Mouse (Mus musculus): Measurements from ENCODE around the gene Sept11.

Sept11 gene

DNA sequence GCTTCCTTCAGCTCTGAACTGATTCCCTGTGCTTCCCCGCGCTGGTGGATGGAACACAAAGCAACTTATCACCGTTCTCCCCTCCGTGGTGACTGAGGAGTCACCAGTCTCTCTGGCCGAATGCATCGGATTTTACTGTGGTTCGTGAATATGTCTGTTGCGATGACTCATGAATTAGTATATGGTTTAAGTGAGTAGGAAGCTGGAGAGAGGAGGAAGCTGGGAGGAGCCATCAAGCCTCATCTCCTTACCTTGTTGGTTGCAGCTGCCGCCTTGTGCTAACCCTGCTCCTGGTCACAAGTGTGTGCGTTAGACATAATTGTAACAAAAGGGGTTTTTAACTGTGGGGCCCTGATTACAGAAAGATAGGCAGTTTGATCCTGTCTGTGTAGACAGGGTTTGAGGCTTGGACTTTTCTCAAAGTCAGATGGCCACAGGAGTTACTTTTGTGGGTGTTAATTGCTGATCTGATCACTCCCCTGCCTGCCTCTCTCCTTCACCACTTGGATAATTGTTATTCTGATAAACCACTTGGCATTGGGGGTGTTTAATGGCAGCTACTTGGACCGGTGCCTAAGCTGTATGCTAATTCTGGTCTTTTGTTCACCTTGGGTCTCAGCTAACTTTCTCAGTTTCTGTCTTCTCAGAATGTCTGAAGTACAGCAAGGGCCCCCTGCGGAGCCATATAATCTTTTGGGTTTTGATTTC is 33.1 kb downstream of the Sept11 start:
- no peak for DNase-seq (ENCODE audit: extremely low read depth, low read depth, low spot score)

DNA sequence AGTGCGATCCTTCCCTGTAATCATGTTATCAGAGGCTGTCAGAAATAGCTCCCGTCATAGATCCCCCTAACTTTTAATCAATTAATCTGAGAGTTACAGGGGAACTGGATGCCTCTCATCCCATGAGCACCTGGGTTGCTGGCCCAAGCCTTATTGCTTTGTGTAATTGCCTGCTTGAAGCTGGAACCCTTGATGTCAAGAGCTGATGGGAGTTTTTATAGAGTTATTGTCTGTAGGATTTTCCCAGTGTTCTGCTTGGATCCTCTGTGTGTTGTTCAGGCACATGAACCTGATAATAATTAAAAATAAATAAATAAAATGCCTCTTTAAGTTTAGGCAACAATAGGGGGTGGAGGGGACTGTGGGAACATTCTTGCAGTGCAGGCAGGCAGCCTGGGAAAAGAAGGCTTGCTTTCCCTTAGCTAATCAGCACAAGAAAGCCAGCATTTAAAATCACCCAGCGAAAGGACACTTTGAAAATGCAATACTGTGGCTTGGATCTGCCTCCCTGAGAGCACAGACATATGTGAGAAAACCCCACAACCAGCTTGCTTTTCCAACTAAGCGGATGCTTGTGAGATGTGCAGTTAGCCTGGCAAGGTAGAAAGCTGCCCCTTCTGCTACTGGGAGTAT is 33.8 kb downstream of the Sept11 start:
- DNase-seq (ENCODE audit: extremely low read depth, low read depth, low spot score): no peak

DNA sequence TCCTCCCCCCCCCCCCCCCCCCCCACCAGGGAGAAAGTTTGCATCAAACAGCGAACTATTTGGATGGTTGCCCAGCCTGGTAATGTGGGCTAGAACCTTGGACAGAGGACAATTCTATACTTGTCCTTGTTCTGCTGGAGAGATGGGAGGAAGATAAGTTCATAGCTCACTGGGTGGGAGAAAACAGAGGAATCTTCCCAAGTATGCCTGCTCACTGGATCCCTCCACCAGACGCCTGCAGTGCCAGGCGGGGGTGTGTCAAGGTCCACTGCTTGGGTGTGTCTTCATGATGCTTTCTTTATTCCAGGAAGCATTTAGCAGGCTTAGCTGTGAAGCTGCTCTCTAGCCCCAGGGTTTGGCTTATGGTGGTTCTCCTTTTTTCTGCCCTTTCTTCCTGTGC is 34.5 kb downstream of the Sept11 start:
- peak; percentile 42 for DNase-seq (ENCODE audit: extremely low read depth, low read depth, low spot score)

DNA sequence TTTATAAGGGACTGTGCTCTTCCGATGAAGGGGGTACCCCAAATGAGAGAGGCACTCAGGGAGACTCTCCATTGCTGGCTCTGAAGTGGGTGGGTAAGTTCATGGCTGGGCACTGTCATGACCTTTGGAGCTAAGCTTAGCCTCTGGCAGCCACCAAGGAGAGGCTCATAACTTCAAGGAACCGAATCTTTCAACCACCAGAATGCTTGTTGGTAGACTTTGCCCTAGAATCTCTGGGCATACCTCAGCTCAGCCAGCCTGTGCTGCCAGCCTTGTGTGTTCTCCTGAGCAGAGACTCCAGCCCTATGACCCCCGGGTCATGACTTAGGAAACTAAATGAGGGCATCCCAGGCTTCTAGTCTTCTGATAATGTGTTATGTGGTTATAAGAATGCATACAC is 35.5 kb downstream of the Sept11 start:
- DNase-seq (ENCODE audit: extremely low read depth, low read depth, low spot score): no peak

DNA sequence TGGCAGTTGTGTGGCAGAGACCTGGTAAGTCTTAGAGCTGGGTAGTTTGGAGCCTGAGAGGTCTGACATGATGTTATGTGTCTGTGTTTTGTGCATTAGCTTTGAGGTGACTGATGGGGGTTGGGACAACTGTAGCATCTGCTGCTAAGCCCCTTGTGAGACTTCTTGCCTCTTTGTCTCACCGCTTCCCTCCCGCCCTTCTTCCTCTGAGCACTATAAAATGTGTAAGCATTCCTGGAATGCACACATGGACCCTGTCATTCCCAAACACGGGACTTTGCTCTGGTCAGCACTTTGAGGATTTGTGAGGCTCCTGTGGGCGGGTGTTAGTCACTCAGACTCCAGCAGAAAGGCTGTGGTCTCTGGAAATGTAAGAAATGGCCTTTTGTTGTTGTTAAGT is 36.7 kb downstream of the Sept11 start:
- no peak for DNase-seq (ENCODE audit: extremely low read depth, low read depth, low spot score)

DNA sequence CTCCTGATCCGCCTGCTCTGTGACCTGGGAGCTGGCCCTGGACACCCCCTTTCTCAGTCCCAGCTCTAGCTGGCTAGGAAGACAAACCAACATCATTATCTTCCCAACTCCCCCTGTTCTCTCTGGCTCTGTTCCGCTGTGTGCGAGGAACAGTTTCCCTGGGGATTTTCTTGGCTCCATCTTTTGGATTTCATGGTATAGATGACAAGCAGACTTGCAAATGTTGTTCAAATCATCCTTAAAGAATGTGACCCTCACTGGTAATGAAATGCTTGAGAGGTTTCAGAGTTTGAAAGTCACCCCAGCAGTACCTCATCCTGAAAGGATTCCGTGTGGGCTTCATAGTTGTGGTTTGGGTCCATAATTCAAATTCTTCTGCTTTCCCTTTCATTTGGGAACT is 38.2 kb downstream of the Sept11 start:
- DNase-seq (ENCODE audit: extremely low read depth, low read depth, low spot score): no peak

DNA sequence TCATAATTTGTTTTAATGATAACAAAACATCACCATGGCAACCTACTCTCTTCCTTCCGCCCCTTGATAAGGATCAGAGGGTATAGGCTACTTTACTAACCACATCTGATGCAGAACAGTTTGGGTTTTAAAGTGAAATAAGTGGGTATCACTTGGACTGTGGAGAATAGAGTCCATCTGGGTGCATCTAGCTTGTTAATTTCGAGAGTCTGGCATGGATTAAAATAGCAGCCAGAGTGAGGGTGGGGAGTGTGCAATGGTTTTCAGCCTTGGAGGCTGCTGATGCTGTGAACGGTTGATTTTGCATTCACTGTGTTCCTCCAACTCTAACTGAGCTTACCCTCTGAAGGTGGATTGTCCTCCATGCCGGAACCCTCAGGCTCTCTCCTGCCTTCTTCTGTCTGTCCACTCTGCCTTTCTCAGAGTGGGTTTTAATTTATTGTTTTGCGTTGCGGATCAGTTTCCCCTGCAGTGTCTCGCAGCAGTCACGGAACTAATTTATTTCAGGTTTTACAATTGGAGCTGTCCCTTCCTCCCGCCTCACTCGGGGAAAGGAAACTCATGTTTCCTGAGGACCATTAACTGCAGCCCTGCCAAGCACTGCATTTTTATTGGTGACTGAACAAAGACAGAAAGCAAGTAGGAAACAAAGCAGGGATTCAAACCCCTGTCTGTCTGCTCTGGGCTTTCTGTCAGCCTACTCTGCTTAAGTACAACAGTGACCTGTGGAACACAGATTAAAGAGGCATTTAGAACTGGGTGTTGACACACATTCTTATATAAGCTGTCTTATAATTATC is 40.4 kb downstream of the Sept11 start:
- DNase-seq (ENCODE audit: extremely low read depth, low read depth, low spot score): no peak

DNA sequence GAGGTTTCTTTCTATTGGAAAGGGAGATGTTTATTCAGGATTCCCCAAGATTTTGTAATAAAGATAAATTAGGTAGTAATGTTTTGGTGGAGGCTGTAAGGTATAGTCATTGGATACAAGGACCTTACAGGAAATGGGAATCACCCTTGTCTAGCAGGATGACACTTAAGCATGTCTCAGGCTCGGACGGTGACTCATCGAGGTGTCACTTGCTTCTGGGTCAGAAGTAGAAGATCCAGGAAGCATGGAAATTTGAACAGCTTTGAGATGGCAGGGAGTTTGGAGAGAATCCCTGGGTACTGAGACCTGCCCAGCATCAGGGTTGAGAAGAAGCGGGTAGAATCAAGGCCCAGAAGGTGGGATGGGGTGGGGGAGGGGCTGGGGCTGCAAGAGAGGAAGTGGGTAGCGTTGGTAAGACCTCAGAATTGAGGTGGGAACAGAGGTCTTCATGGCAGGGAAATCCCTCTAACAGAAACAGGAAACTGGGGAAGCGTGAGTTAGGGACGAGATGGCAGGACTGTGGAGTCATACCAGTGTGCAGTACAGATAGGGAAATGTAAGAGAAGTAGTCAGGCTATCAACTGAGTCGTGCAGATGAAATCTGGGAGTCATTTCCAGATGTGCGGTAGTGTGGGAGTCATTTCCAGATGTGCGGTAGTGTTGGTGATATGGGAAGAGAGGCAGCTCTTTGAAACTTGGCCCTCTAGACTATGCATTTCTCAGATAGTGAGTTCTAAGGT is 42.3 kb downstream of the Sept11 start:
- DNase-seq (ENCODE audit: extremely low read depth, low read depth, low spot score): no peak

DNA sequence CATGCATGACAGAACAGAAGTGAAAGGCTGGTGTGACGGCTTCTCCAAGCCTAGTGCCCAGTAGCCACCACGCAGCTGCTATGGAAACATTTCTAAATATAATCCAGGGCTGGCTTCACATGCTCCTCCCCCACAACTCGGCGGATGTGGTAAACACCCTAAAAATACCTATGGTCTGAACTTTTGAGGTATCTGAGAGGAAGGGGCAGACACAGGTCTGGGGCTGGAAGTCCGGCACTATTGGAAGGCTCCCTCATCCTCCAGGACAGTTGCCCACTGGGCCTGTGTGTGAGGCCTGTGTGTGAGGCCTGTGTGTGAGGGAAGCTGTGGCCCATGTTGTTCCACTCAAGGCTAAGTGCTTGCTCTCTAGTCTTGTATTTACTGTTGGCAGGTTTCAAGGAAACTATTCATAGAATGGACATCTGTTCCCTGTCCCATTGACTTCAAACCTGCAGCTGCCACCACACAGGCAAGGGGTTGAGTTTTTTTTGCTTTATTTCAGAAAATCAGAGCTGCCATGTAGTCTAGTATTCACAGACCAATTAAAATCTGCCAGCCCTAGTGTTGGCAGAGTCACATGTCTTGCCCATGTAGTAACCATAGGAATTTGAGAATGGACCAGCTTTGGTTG is 43.8 kb downstream of the Sept11 start:
- DNase-seq (ENCODE audit: extremely low read depth, low read depth, low spot score): no peak

DNA sequence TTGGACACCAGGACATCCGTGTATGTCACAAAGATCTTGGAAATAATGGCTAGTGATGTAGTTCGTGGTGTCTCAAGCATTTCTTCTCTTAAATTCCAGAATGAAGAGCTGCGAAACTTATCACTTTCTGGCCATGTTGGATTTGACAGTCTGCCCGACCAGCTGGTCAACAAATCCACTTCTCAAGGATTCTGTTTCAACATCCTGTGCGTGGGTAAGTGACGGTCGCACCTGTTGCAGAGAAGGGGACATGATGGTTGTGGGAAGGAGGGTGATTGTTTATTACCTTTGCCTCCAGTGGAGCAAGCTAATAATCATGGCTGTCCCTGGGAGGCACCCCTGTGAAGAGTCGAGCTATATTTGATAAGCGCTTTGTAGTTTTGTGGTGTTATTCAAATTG is 46.1 kb downstream of the Sept11 start:
- DNase-seq (ENCODE audit: extremely low read depth, low read depth, low spot score): no peak

DNA sequence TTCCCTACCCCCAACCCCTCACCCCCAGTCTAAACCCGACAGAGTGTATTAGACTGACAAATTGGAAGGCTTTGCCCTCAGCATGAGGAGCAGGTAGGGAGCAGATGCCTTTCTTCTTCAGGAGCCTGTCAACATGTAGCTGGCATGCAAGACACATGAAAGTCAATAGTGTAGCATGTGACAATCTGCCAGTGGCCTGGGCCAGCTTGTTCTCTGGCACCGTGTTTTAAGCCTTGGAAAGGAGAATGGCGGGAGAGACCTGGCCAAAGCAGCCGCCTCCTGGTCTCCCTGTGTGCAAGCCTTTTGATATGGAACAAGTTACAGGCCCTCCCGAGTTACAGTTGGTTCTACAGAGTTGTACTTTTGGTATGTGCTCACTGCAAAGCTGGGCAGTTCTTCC is 47.5 kb downstream of the Sept11 start:
- DNase-seq (ENCODE audit: extremely low read depth, low read depth, low spot score): no peak

DNA sequence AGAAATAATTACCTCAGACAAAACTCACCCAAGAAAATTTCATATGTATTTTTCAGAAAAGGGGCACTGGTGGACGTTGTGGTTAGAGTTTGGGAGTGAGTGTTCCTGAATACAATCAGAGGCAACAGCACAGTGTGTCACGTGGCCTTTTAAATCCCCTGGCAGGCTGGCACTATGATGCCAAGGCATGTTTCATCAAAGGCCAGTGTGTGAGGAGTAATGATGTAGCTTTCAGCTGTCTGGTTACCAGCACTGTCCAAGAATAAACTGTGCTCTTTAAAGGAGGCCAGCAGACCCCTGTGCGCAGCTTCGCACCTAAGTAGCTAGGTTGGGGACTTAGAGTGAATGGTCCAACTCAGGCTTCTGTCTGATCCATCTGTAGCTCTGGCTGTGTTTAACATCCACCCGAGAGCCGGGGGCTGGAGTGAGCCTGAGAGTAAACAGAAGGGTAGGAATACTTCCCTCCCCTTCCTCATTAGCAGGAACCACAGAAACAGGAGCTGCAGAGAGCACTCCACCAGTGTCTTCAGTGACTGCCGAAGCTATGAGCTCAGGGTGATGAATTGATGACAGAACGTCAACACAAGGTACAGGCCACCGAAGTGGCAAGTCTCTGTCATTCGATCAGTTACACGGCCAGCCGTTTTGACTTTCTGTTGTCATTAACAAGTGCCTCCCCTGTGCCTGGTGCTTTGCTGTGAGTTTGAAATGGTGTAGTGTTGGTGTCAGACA is 50.3 kb downstream of the Sept11 start:
- DNase-seq (ENCODE audit: extremely low read depth, low read depth, low spot score): no peak

DNA sequence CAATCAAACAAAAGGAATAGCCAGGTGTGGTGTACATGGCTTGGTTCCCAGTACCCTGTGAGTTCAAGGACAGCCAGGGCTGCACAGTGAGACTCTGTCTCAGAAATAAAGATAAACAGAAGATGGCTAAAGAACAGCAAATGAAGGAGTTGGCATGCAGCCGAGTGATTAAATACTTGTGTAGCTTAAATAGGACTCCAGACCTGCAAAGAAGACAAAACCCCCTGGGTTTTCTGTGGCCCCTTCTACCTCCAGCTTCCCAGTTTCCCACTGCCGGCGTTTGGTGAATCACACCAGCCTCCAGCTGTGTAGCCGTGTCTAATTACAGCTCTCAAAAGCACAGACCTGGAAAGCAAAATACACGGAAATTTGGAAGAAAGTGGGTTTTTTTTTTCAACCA is 51.6 kb downstream of the Sept11 start:
- DNase-seq (ENCODE audit: extremely low read depth, low read depth, low spot score): no peak

DNA sequence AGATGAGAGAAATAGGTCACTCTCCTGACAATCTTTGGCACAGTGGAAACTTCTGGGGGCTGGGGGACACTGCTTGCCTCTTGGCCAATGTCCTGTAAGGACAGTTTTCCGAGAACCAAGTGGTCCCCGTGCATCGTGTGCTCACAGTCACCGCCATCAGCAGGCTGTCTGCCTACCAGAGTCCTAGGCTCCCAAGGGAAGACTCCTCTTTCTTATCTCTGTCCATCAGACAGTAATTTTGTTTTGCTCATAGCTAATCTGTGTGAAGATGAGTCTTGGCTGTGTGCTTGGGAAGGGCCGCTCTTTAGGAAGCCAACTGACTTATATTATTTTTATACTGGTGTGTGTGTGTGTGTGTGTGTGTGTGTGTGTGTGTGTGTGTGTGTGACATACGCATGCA is 52.3 kb downstream of the Sept11 start:
- no peak for DNase-seq (ENCODE audit: extremely low read depth, low read depth, low spot score)

DNA sequence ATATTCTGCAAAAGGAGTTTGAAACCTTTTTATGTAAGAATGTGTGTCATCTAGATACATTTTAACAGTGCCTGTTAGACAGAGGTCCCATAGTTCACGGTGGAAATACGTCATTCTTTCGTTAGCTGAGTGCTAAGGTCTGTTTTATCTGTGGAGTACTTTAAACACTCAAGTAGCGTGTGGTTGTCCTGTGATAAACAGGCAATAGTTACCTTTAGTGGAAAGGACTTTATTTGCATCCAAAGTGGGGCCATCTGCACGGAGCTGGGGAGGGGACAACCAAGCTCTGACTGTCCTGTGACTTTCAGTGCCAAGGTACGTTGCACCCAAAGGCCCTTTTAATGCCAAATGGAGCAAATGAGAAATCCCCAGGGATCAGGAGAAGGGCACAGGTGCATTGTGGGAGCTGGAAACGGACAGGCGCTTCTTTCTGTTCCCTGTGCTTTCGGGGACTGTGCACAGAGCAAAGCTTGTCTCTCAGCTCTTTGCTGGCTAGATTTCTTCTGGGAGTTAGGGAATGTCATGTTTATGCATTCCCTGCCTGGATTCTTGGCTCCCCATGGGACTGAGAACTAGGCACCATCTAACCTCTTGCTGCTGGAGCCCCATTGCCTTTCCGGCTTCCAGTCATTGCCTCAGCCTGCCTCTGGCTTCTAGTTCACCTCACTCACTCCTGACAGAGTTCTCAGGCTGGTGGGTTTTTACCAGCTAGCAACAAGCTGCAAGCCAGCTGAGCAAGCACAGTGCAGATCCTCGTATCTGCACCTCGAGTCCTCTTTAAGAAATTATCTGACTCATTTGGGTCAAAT is 56.9 kb downstream of the Sept11 start:
- no peak for DNase-seq (ENCODE audit: extremely low read depth, low read depth, low spot score)

DNA sequence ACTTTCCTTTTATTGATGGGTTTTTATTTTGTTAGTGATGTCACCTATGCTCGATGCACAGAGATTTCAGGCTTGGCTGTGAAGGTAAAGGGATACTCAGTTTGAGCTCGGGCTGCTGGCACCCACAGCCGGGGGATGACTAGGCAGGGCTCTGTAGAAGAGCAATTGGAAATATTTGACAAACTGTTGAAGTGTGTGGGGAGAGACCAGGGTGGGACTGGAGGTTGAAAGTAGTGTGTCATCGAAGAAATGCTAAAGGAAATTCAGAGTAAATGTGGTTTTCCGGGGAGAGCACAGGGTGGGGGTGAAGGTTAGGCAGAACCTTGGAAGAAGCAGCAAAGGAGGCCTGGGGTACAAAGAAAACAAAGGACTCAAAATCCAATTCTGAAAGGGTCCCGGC is 58.7 kb downstream of the Sept11 start:
- no peak for DNase-seq (ENCODE audit: extremely low read depth, low read depth, low spot score)

DNA sequence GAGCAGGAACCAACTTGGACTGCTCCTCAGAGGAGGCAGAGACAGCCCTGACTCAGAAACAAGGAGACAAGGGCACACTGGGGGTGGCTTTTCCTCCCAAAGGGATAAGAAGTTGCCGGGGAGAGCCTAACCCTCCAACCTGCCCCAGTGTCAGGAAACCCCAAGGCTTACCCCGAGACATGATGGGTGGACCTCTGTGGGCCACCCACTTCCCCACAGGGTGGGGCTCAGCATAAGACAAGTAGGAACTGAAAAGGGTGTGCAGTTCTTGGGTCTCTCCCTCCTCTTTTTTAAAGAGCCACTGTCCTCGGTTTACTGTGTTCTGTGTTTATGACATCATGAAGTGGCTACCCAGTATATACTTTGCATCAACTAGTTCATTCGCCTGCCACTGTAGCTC is 59.2 kb downstream of the Sept11 start:
- no peak for DNase-seq (ENCODE audit: extremely low read depth, low read depth, low spot score)

DNA sequence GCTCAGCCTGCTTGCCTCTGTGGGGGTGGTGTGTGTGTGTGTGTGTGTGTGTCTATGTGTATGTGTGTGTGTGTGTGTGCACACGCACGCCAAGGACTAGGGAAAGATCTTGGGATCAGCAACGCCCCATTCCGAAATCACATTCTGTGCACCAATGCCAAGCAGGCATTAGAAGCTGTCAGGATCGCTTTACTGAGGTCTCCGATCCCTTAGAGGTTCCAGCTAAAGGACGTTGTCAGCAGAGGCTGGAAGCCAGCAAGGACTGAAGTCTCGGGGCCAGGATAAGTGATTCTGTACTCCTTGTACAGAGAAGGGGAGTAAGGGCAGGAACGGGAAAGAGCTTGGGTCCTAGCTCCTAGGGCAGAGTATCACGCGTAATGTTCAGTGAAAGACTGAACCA is 61.2 kb downstream of the Sept11 start:
- DNase-seq (ENCODE audit: extremely low read depth, low read depth, low spot score): no peak

DNA sequence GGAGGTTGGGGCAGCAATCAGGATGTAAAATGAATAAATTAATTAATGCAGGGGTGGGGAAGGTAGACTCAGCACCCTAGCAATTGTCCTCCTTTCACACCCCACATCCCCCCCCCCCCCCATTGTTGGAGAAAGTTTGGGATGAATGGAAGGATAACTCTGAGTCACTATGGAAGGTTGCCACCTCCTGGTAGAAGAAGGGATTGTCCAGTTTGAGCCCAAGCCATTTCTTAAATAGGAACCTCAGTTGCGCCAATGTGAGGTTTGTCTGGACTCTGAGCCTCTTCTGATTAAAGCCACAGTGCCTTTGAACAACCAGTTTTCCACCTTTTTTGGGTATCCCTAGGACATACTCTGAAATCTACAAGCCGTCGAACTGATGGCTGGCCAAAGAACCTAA is 70.3 kb downstream of the Sept11 start:
- no peak for DNase-seq (ENCODE audit: extremely low read depth, low read depth, low spot score)
